Mouse (Mus musculus) splenic B cell, adult 2 months (primary cell): ENCODE data around the gene Foxg1.

Source experiments
- DNase-seq: peaks from one replicate; pipeline ENCODE4 v3.0.0-alpha.2; 2011; ENCODE audit warnings: low read depth, low spot score
- H3K27me3 ChIP-seq: 2 replicates; pipeline ENCODE4 v1.6.1; 2012; ENCODE audit warnings: mild to moderate bottlenecking, low read length, moderate library complexity, mixed read lengths; ENCODE audit not compliant: control insufficient read depth, poor library complexity, insufficient read depth, severe bottlenecking
- H3K36me3 ChIP-seq: 2 replicates; pipeline ENCODE4 v1.6.1; 2012; ENCODE audit warnings: mild to moderate bottlenecking, low read length, moderate library complexity, mixed read lengths; ENCODE audit not compliant: control insufficient read depth, poor library complexity, insufficient read depth, severe bottlenecking

Foxg1 gene

GRCm38 (mm10) chr12:49381031-49381525 is 1.4 kb upstream of the Foxg1 start:
- Histone ChIP-seq H3K36me3 (no peaks in the 10 kb centered on the region), H3K27me3 (no peaks in the 10 kb centered on the region)
- no peak for DNase-seq

GRCm38 (mm10) chr12:49381721-49382365 is 617 bp upstream of the Foxg1 start:
- DNase-seq, result no peak
- no peaks in the 10 kb centered on the region for H3K36me3 ChIP-seq
- no peaks in the 10 kb centered on the region for H3K27me3 ChIP-seq

GRCm38 (mm10) chr12:49383521-49384133 is 1.2 kb downstream of the Foxg1 start:
- no peak for DNase-seq
- H3K27me3 ChIP-seq, result no peaks in the 10 kb centered on the region

GRCm38 (mm10) chr12:49384295-49384875 is 1.9 kb downstream of the Foxg1 start:
- Histone ChIP-seq H3K27me3 (no peaks in the 10 kb centered on the region), H3K36me3 (no peaks in the 10 kb centered on the region)

More at GRCm38 (mm10) chr12:49383521-49384133, 1.2 kb downstream of the Foxg1 start:
- H3K36me3 ChIP-seq, result no peaks in the 10 kb centered on the region

GRCm38 (mm10) chr12:49384876-49385630 is 2.6 kb downstream of the Foxg1 start, which contains the start of gene Gm43517:
Gene Gm43517, plus strand, starts transcription at chr12:49385174.
- H3K27me3 ChIP-seq, result no peaks in the 10 kb centered on the region
- no peaks in the 10 kb centered on the region for H3K36me3 ChIP-seq

More at GRCm38 (mm10) chr12:49384295-49384875, 1.9 kb downstream of the Foxg1 start:
- DNase-seq, result no peak

GRCm38 (mm10) chr12:49385631-49385990 is 3.2 kb downstream of the Foxg1 start:
- no peaks in the 10 kb centered on the region for H3K36me3 ChIP-seq

More at GRCm38 (mm10) chr12:49384876-49385630, 2.6 kb downstream of the Foxg1 start, which contains the start of gene Gm43517:
- DNase-seq, result no peak

GRCm38 (mm10) chr12:49386081-49386805 is 3.8 kb downstream of the Foxg1 start:
- no peak for DNase-seq
- no peaks in the 10 kb centered on the region; the same call in 1 of the 2 replicates for H3K27me3 ChIP-seq

More at GRCm38 (mm10) chr12:49385631-49385990, 3.2 kb downstream of the Foxg1 start:
- DNase-seq, result no peak
- no peaks in the 10 kb centered on the region for H3K27me3 ChIP-seq

GRCm38 (mm10) chr12:49387856-49388598 is 5.6 kb downstream of the Foxg1 start:
- H3K27me3 ChIP-seq, result no peaks in the 10 kb centered on the region; the same call in 1 of the 2 replicates
- no peaks in the 10 kb centered on the region for H3K36me3 ChIP-seq
- no peak for DNase-seq

More at GRCm38 (mm10) chr12:49386081-49386805, 3.8 kb downstream of the Foxg1 start:
- no peaks in the 10 kb centered on the region for H3K36me3 ChIP-seq

GRCm38 (mm10) chr12:49389666-49390065 is 7.2 kb downstream of the Foxg1 start:
- DNase-seq, result no peak
- Histone ChIP-seq H3K36me3 (no peaks in the 10 kb centered on the region), H3K27me3 (no peaks in the 10 kb centered on the region; the same call in 1 of the 2 replicates)

GRCm38 (mm10) chr12:49390257-49390656 is 7.8 kb downstream of the Foxg1 start:
- H3K36me3 ChIP-seq, result no peaks in the 10 kb centered on the region
- DNase-seq, result no peak
- no peaks in the 10 kb centered on the region; the same call in 1 of the 2 replicates for H3K27me3 ChIP-seq

GRCm38 (mm10) chr12:49390926-49391304 is 8.5 kb downstream of the Foxg1 start:
- no peak for DNase-seq
- Histone ChIP-seq H3K36me3 (no peaks in the 10 kb centered on the region), H3K27me3 (no peaks in the 10 kb centered on the region; the same call in 1 of the 2 replicates)

GRCm38 (mm10) chr12:49391305-49392040 is 9.0 kb downstream of the Foxg1 start:
- no peaks in the 10 kb centered on the region; the same call in 1 of the 2 replicates for H3K27me3 ChIP-seq
- DNase-seq, result no peak
- no peaks in the 10 kb centered on the region for H3K36me3 ChIP-seq

GRCm38 (mm10) chr12:49392041-49392390 is 9.6 kb downstream of the Foxg1 start:
- H3K27me3 ChIP-seq, result no peaks in the 10 kb centered on the region; the same call in 1 of the 2 replicates
- H3K36me3 ChIP-seq, result no peaks in the 10 kb centered on the region

More at GRCm38 (mm10) chr12:49392041-49392390, 9.6 kb downstream of the Foxg1 start:
- DNase-seq, result no peak
